Mouse (Mus musculus) natural killer cell, adult 2 months (primary cell): Measurements from ENCODE around the gene Trim58.

Source experiments
- DNase-seq, 2 experiments: peaks; one replicate each; pipeline ENCODE4 v3.0.0; 2022; ENCODE audit warnings: low spot score in 2 of 2

The Trim58 gene

DNA sequence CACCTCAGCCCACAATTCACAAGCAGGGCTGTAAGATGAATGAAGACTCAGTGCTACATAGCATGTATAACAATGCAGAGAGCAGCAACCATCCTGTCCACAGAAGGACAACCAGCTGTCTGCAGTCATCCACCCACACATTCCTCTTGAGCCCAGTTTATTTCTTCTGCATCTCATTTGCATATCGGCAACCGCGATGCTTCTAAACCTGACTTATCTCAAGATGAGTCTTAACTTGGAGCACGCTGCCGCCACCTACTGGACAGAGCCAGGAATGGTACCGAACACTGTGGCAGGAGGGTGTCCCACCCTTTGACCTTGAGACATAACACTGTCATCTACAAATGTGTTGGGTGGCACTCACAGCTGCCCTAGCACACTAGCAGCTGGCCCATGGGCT lies 3.1 kb downstream of the Trim58 start:
- DNase-seq, result peak; percentile 44 to 51

- no peak for DNase-seq
Measured at GRCm38 (mm10) chr11:58655151-58655550, 14.9 kb downstream of the Trim58 start.

DNA sequence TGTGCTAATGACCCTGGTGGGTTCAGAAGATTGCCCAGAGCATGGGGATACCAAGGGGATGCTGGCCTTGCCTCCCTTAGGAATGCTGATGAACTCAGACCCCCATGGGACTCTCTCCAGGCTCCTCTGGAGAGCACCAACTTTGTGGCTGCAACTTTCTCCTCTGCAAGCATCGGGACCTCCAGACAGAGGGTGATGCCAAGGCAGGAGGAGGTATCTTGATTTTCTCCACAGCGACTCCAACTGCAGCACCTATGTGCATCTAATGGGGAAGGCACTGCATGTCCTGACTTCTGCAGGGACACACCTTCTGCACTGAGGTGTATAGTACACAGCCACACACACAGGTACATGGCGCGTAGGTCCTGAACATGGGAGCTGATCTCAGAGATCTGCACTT lies 18.3 kb downstream of the Trim58 start, which contains the start of gene Olfr322:
Gene Olfr322 (plus strand): TSS at position 187 of the 400 bp plus-strand sequence.
- DNase-seq, result no peak

DNA sequence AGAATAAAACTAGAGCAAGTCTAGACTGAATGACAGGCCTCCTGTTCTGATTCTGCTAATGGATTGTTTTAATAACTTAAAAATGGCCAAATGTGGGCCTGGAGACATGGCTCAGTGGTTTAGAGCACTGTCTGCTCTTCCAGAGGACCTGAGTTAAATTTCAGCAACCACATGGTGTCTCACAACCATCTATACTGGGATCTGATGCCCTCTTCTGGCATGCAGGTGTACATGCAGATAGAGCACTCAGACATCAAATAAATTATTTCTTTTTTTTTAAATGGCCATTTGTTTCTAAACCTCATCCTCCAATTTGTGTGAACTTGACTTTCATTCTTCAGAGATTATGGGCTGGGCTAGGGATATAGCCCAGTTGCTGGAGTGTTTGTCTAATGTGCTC lies 29.0 kb downstream of the Trim58 start:
- no peak for DNase-seq

GRCm38 (mm10) chr11:58671825-58672224 lies 31.6 kb downstream of the Trim58 start:
- no peak for DNase-seq

DNA sequence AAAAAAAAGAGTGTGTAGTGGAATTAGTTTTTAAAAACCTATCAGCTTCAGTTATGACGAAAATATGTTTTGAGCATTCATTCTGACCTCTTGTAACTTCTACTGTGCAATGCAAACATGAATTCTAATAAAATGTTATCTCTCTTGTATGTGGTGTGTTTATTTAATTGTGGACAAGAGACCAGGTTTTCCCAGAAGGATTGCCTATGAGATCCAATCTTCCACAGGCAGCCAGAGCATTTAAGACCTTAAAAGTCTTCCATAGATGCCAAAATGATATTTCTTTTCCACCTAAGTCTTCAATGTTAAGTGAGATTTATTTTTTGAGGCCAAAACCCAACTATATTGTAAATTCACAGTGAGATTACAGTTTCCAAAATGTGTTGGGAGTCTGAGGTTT lies 40.5 kb downstream of the Trim58 start, which contains the start of gene Olfr320:
Gene Olfr320 (plus strand): TSS at position 301 of the 400 bp plus-strand sequence.
- DNase-seq, result no peak

DNA sequence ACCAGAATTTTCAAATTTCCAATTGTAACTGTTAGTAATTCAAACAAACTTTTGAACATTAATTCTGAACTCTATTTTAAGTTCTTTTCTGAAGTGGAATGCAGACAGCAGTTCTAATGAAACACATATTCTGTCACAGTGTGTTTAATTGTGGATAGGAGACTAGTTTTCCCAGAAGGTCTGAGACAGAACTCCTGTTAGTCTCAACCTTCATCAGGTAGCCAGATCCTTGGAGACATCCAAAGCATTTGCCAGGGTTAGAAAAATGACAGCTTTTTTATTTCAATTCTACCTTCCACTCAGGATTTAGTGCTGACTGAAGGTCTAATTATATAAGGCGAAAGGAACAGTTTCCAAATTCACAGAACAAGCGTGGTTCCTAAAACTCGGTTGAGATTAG lies 58.6 kb downstream of the Trim58 start, which contains the start of gene Olfr319:
Gene Olfr319 (plus strand): TSS at position 301 of the 400 bp plus-strand sequence.
- DNase-seq, result no peak
